Mouse (Mus musculus) retina, postnatal 7 days (tissue): ENCODE results near the gene Defa20.
"Not testable (repeated sequence)": the region's sequence is repeated elsewhere in the genome, so short reads cannot be mapped to it uniquely, and the experiment has no call there.

Experiments
- DNase-seq: peaks from one replicate; pipeline ENCODE4 v3.0.0-alpha.2; 2012; ENCODE audit warnings: low read depth, low spot score

Gene Defa20

DNA sequence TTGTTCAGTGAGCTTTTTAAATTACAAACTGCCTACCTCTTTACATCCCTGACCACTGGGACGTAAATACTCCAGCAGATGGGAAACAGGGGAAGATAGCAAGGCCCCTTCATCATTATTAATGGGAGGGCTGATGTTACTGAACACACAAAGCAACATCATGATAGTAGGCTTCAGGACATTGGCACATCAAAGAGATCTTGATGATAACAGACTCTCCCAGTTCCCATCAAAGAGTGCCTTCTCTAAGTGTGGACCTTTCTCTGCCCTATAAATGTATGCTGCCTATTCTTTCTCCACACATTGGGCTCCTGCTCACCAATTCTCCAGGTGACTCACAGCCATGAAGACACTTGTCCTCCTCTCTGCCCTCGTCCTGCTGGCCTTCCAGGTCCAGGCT lies at the start of gene Defa20:
Gene Defa20 (plus strand): TSS at position 301 of the 400 bp plus-strand sequence.
- not testable (repeated sequence) for DNase-seq

DNA sequence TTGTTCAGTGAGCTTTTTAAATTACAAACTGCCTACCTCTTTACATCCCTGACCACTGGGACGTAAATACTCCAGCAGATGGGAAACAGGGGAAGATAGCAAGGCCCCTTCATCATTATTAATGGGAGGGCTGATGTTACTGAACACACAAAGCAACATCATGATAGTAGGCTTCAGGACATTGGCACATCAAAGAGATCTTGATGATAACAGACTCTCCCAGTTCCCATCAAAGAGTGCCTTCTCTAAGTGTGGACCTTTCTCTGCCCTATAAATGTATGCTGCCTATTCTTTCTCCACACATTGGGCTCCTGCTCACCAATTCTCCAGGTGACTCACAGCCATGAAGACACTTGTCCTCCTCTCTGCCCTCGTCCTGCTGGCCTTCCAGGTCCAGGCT lies 19.7 kb downstream of the Defa20 start, which contains the start of gene Defa32:
Gene Defa32 (plus strand): TSS at position 301 of the 400 bp plus-strand sequence.
- not testable (repeated sequence) for DNase-seq
